Mouse (Mus musculus): Measurements from ENCODE around the gene Btbd17. TPM values are rescaled to one million over a fixed set of nuclear protein-coding genes. Genes with fewer than 3 reads are reported as not detected.

The Btbd17 gene
- polyA plus RNA-seq, 1 experiment from 2014 or later: 26.4 TPM

- no peak overlapping the region for H3K9ac ChIP-seq (replicated peaks)
- H3K9me3 ChIP-seq: no peaks in the 10 kb centered on the region
- no peak overlapping the region for H3K4me3 ChIP-seq
- no peak overlapping the region for H3K27ac ChIP-seq (replicated peaks)
- H3K4me1 ChIP-seq: peaks cover 18% of the 10 kb centered on the region
- H3K36me3 ChIP-seq: no peaks in the 10 kb centered on the region
- no peak overlapping the region for H3K4me2 ChIP-seq (replicated peaks)
- no peaks in the 10 kb centered on the region for H3K27me3 ChIP-seq
- ATAC-seq (replicated peaks): no peak
- WGBS: 26% methylated on average over 2 of the region's 2 CpGs
These were observed 23.4 kb upstream of the Btbd17 start for GRCm38 (mm10) chr11:114819110-114819509.

GRCm38 (mm10) chr11:114818185-114818584, 22.4 kb upstream of the Btbd17 start:
- no peak overlapping the region for H3K4me2 ChIP-seq (replicated peaks)
- no peaks in the 10 kb centered on the region for H3K9me3 ChIP-seq
- WGBS: 92% methylated on average over 7 of the region's 7 CpGs
- no peak overlapping the region for H3K4me3 ChIP-seq
- H3K27me3 ChIP-seq: no peaks in the 10 kb centered on the region
- ATAC-seq (replicated peaks): no peak
- H3K36me3 ChIP-seq: no peaks in the 10 kb centered on the region
- peaks cover 10% of the 10 kb centered on the region for H3K4me1 ChIP-seq
- H3K27ac ChIP-seq (replicated peaks): no peak overlapping the region
- no peak overlapping the region for H3K9ac ChIP-seq (replicated peaks)

- WGBS: 87% methylated on average over 4 of the region's 4 CpGs
- H3K9ac ChIP-seq (replicated peaks): no peak overlapping the region
- H3K4me3 ChIP-seq: no peak overlapping the region
- H3K27ac ChIP-seq (replicated peaks): no peak overlapping the region
- no peaks in the 10 kb centered on the region; the same call in 1 of the 2 replicates for H3K4me1 ChIP-seq
- ATAC-seq (replicated peaks): no peak
- H3K9me3 ChIP-seq: no peaks in the 10 kb centered on the region
- H3K36me3 ChIP-seq: no peaks in the 10 kb centered on the region
- H3K4me2 ChIP-seq (replicated peaks): no peak overlapping the region
- H3K27me3 ChIP-seq: no peaks in the 10 kb centered on the region
These were observed 21.2 kb upstream of the Btbd17 start for GRCm38 (mm10) chr11:114816934-114817333.

- H3K9me3 ChIP-seq: no peaks in the 10 kb centered on the region
- ATAC-seq (replicated peaks): no peak
These were observed 19.3 kb upstream of the Btbd17 start for GRCm38 (mm10) chr11:114814873-114815592.

DNA sequence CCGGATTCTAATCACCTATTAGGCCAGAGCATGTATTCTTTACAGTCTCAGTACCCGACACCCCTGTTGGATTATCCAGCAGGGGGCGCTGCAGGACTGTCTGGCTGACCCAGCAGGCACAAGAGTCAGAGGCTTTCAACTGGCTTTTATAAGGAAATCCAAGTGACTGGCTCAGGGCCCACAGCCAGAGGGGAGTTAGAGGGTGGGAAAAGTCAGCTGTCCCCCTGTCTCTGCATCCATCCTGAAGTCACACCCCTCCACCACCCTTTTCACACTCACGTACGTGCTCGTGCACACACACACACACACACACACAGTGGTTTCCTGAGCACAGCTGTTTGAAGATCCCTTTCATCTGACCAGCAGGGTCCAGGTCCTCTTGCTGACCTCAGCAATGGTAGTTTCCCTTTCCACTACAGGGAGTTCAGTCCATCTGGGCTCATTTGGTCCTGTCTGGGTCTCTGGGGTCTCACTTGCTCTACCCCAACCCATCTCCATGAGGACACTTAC, 17.0 kb upstream of the Btbd17 start:
- H3K27me3 ChIP-seq: no peaks in the 10 kb centered on the region
- 16% methylated on average over 6 of the region's 6 CpGs for WGBS
- H3K4me2 ChIP-seq (replicated peaks): no peak overlapping the region
- H3K36me3 ChIP-seq: no peaks in the 10 kb centered on the region
- H3K27ac ChIP-seq (replicated peaks): no peak overlapping the region
- H3K4me1 ChIP-seq: peaks cover under 1% of the 10 kb centered on the region; the same call in 1 of the 2 replicates
- peak; percentile 61 for ATAC-seq (replicated peaks)
- H3K9ac ChIP-seq (replicated peaks): no peak overlapping the region
- H3K4me3 ChIP-seq: no peak overlapping the region
- no peaks in the 10 kb centered on the region for H3K9me3 ChIP-seq

More at GRCm38 (mm10) chr11:114814873-114815592, 19.3 kb upstream of the Btbd17 start:
- Histone ChIP-seq H3K27ac (replicated peaks) (no peak overlapping the region), H3K36me3 (no peaks in the 10 kb centered on the region), H3K27me3 (no peaks in the 10 kb centered on the region), H3K4me2 (replicated peaks) (no peak overlapping the region), H3K9ac (replicated peaks) (no peak overlapping the region), H3K4me3 (no peak overlapping the region), H3K4me1 (no peaks in the 10 kb centered on the region; the same call in 1 of the 2 replicates)
- WGBS: 81% methylated on average over 11 of the region's 11 CpGs

DNA sequence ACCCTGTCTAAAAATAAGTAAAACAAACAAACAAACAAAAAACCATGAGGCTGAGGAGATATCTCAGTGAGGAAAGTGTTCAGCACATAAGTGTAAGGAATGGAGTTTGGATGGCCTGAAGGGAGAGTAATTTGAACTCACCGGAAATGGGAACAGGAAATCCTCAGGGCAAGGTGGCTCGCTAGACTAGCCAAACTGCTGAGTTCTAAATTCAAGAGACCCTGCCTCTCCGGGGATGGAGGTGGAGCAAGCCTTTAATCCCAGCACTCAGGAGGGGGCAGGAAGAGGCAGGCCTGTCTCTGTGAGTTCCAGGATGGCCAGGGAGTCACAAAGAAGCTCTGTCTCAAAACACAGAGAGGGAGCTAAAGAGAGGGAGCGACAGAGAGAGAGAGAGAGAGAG, 14.6 kb upstream of the Btbd17 start:
- no peak overlapping the region for H3K4me2 ChIP-seq (replicated peaks)
- H3K4me3 ChIP-seq: no peak overlapping the region
- no peaks in the 10 kb centered on the region for H3K36me3 ChIP-seq
- no peaks in the 10 kb centered on the region for H3K27me3 ChIP-seq
- 30% methylated on average over 4 of the region's 4 CpGs for WGBS
- no peak for ATAC-seq (replicated peaks)
- H3K27ac ChIP-seq (replicated peaks): no peak overlapping the region
- H3K9me3 ChIP-seq: no peaks in the 10 kb centered on the region
- no peak overlapping the region for H3K9ac ChIP-seq (replicated peaks)
- peaks cover 9% of the 10 kb centered on the region for H3K4me1 ChIP-seq

DNA sequence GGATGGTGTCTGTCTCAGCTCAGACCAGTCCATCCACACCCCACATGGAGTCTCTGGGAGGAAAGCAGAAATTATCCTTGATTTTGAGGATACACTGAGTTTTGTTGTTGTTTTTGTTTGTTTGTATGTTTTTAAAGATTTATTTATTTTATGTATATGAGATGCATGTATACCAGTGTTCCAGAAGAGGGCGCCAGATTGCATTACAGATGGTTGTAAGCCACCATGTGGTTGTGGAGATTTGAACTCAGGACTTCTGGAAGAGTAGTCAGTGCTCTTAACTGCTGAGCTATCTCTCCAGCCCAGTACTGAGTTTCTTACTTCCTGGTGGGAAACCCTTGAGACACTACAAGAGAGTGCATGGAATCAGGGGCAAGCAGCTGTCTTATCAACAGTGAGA, 13.6 kb upstream of the Btbd17 start:
- H3K27me3 ChIP-seq: no peaks in the 10 kb centered on the region
- H3K36me3 ChIP-seq: no peaks in the 10 kb centered on the region
- H3K4me1 ChIP-seq: peaks cover 9% of the 10 kb centered on the region
- H3K9ac ChIP-seq (replicated peaks): no peak overlapping the region
- WGBS: 85% methylated on average over 1 of the region's 1 CpGs
- no peak overlapping the region for H3K4me3 ChIP-seq
- no peaks in the 10 kb centered on the region for H3K9me3 ChIP-seq
- no peak for ATAC-seq (replicated peaks)
- no peak overlapping the region for H3K4me2 ChIP-seq (replicated peaks)
- H3K27ac ChIP-seq (replicated peaks): no peak overlapping the region

GRCm38 (mm10) chr11:114807686-114808427, 12.1 kb upstream of the Btbd17 start:
- H3K36me3 ChIP-seq: no peaks in the 10 kb centered on the region
- H3K9ac ChIP-seq (replicated peaks): no peak overlapping the region
- H3K4me1 ChIP-seq: peaks cover 14% of the 10 kb centered on the region
- H3K9me3 ChIP-seq: no peaks in the 10 kb centered on the region
- H3K27me3 ChIP-seq: no peaks in the 10 kb centered on the region
- 23% methylated on average over 14 of the region's 14 CpGs for WGBS
- H3K4me2 ChIP-seq (replicated peaks): no peak overlapping the region
- ATAC-seq (replicated peaks): no peak
- no peak overlapping the region for H3K4me3 ChIP-seq
- H3K27ac ChIP-seq (replicated peaks): peak overlapping the region; percentile 3

DNA sequence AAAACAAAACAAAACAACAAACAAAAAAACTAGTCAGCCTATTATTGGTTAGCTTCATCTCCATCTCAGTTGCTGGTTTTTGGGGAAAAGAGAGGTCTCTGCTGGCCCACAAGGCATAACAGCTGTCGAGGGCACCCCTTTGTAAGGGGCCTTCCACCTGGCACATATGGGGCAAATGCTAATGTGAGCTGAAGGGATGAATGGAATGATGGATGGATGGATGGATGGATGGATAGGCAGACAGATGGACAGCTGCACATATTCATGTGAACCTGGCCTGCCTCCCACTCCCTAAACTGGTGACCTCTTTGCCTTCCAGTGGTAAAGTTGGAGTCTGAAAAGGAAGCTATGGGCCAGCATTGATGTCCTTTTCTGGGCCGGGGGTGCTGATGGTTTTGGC, 11.3 kb upstream of the Btbd17 start:
- Histone ChIP-seq H3K9ac (replicated peaks) (no peak overlapping the region), H3K4me1 (peaks cover 15% of the 10 kb centered on the region), H3K27ac (replicated peaks) (peak overlapping the region; percentile 3), H3K9me3 (no peaks in the 10 kb centered on the region), H3K36me3 (no peaks in the 10 kb centered on the region), H3K4me3 (no peak overlapping the region), H3K27me3 (no peaks in the 10 kb centered on the region), H3K4me2 (replicated peaks) (no peak overlapping the region)
- ATAC-seq (replicated peaks): no peak
- WGBS: 34% methylated on average over 2 of the region's 2 CpGs

- peaks cover 15% of the 10 kb centered on the region for H3K4me1 ChIP-seq
- no peak for ATAC-seq (replicated peaks)
- no peak overlapping the region for H3K27ac ChIP-seq (replicated peaks)
- WGBS: 17% methylated on average over 8 of the region's 8 CpGs
- H3K9ac ChIP-seq (replicated peaks): no peak overlapping the region
- no peaks in the 10 kb centered on the region for H3K36me3 ChIP-seq
- no peak overlapping the region for H3K4me3 ChIP-seq
- no peaks in the 10 kb centered on the region for H3K27me3 ChIP-seq
- no peaks in the 10 kb centered on the region for H3K9me3 ChIP-seq
- H3K4me2 ChIP-seq (replicated peaks): no peak overlapping the region
These were observed 8.2 kb upstream of the Btbd17 start for GRCm38 (mm10) chr11:114803990-114804389.

DNA sequence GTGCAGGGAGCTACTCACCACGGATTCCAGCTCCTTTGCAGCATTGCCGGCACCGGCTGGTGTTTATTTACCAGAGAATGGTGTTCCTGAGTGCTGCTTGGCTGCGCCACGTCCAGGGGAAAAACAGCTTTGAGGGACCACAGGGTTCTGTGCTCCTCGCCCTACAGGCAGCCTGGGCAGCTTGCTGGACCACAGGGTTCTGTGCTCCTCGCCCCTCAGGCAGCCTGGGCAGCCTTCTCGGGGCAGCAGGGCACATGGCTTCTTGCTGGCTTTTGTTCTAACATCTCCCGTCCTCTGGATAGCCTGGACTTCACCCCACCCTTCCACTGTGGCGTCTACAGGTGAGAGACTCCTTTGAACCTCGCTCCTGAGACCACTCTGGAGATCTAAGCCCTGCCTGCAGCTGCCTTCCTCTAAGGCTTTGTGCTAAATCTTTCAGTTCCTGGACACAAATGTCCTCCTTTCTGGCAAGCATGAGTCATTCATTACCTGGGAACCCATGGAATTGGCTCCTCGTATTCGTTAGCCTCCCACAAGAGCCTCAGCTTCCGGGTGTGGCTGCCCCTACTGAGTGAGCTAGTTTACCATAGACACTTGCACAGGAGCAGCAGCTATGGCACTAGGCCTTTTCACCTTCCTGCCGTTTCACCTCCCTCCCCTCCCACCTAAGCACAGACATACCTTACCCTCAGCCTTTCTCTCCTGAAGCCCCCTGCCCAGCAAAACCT, 7.0 kb upstream of the Btbd17 start:
- Histone ChIP-seq H3K27me3 (no peaks in the 10 kb centered on the region), H3K4me2 (replicated peaks) (no peak overlapping the region), H3K9me3 (no peaks in the 10 kb centered on the region), H3K27ac (replicated peaks) (no peak overlapping the region), H3K4me1 (peaks cover 13% of the 10 kb centered on the region), H3K9ac (replicated peaks) (no peak overlapping the region), H3K36me3 (no peaks in the 10 kb centered on the region), H3K4me3 (no peak overlapping the region)
- 60% methylated on average over 15 of the region's 15 CpGs for WGBS
- ATAC-seq (replicated peaks): no peak

GRCm38 (mm10) chr11:114801906-114802305, 6.2 kb upstream of the Btbd17 start:
- H3K4me1 ChIP-seq: peaks cover 11% of the 10 kb centered on the region
- H3K4me3 ChIP-seq: no peak overlapping the region
- no peak overlapping the region for H3K27ac ChIP-seq (replicated peaks)
- no peak overlapping the region for H3K4me2 ChIP-seq (replicated peaks)
- H3K9ac ChIP-seq (replicated peaks): no peak overlapping the region
- H3K36me3 ChIP-seq: no peaks in the 10 kb centered on the region
- no peaks in the 10 kb centered on the region for H3K27me3 ChIP-seq
- no peaks in the 10 kb centered on the region for H3K9me3 ChIP-seq
- no peak for ATAC-seq (replicated peaks)
- WGBS: 91% methylated on average over 1 of the region's 1 CpGs
